Mouse (Mus musculus) CH12.LX (cell line): ENCODE measurements around the gene Hamp. TPM values are rescaled to one million over a fixed set of nuclear protein-coding genes. Genes with fewer than 3 reads are reported as not detected.
"Not testable (repeated sequence)": the region's sequence is repeated elsewhere in the genome, so short reads cannot be mapped to it uniquely, and the experiment has no call there.

Experiments
- DNase-seq: peaks from one replicate; pipeline ENCODE4 v3.0.0-alpha.2; 2013; ENCODE audit errors: extremely low read depth
- H3K27ac ChIP-seq: 2 replicates; pipeline ENCODE4 v1.5.1; 2012; ENCODE audit warnings: low read depth, mild to moderate bottlenecking, control low read depth, moderate library complexity; ENCODE audit not compliant: insufficient read depth
- H3K27me3 ChIP-seq: replicated peaks from 2 replicates; pipeline ENCODE3; 2012; ENCODE audit warnings: inconsistent platforms
- H3K36me3 ChIP-seq, 2 experiments: replicated peaks in 1 of 2; 2 replicates each; pipeline versions ENCODE3 to v1.6.1; 2012; ENCODE audit warnings: inconsistent platforms in 1 of 2, low read length in 1 of 2, mild to moderate bottlenecking in 1 of 2, mixed read lengths in 1 of 2, moderate library complexity in 1 of 2; ENCODE audit not compliant: control insufficient read depth in 1 of 2, insufficient read depth in 1 of 2
- H3K4me1 ChIP-seq, 2 experiments: 2 replicates each; pipeline ENCODE4 v1.6.1; 2012; ENCODE audit warnings: inconsistent platforms in 1 of 2, moderate library complexity in 1 of 2; ENCODE audit not compliant: insufficient read depth in 2 of 2, control insufficient read depth in 1 of 2
- H3K4me2 ChIP-seq: 2 replicates; pipeline ENCODE4 v1.6.1; 2012; ENCODE audit warnings: low read depth, mild to moderate bottlenecking, control low read depth; ENCODE audit not compliant: poor library complexity, insufficient read depth, severe bottlenecking
- H3K4me3 ChIP-seq, 3 experiments: fragments of 150-350 bp in 1 of 3; sonication (generic) in 1 of 3; replicated peaks in 1 of 3; 2 replicates each; pipeline versions ENCODE3 to v1.5.1; 2011 to 2012; ENCODE audit warnings: low read depth in 2 of 3, low read length in 2 of 3, mild to moderate bottlenecking in 2 of 3, moderate library complexity in 2 of 3, control low read depth in 1 of 3, improper control_type of control experiment in 1 of 3, inconsistent platforms in 1 of 3, mixed read lengths in 1 of 3; ENCODE audit not compliant: poor library complexity in 1 of 3
- H3K79me2 ChIP-seq: replicated peaks from 2 replicates; pipeline ENCODE4 v1.6.1; 2012; ENCODE audit warnings: mild to moderate bottlenecking, moderate library complexity; ENCODE audit not compliant: control insufficient read depth, poor library complexity, insufficient read depth, severe bottlenecking; ENCODE audit errors: extremely low read depth
- H3K9ac ChIP-seq: 2 replicates; pipeline ENCODE4 v1.6.1; 2012; ENCODE audit warnings: low read depth, mild to moderate bottlenecking, control low read depth, moderate library complexity; ENCODE audit not compliant: insufficient read depth
- H3K9me3 ChIP-seq: replicated peaks from 2 replicates; pipeline ENCODE3; 2012; ENCODE audit warnings: low read length, inconsistent platforms, mixed read lengths
- EP300 ChIP-seq: IDR thresholded peaks from 2 replicates; pipeline ENCODE4 v1.6.1; 2011; ENCODE audit warnings: low read length, improper control_type of control experiment
- ETS1 ChIP-seq: conservative IDR thresholded peaks from 2 replicates; pipeline ENCODE4 v1.6.1; 2012; ENCODE audit warnings: low read depth, mild to moderate bottlenecking, inconsistent platforms, low read length, improper control_type of control experiment, moderate library complexity
- TBP ChIP-seq: conservative IDR thresholded peaks from 2 replicates; pipeline ENCODE4 v1.6.1; 2011; ENCODE audit warnings: low read depth, low read length, improper control_type of control experiment
- TCF12 ChIP-seq: IDR thresholded peaks from 2 replicates; pipeline ENCODE4 v1.6.1; 2014; ENCODE audit warnings: low read depth, mild to moderate bottlenecking, inconsistent platforms, low read length, improper control_type of control experiment
- UBTF ChIP-seq: IDR thresholded peaks from 2 replicates; pipeline ENCODE4 v1.6.1; 2012; ENCODE audit warnings: low read depth, mild to moderate bottlenecking, inconsistent platforms, low read length, improper control_type of control experiment, moderate library complexity
- dilution Hi-C: fragments of 300-500 bp; cut with MboI; formaldehyde crosslinking; loops from 2 replicates; pipeline ENCODE4 v1.14.3; 2020; ENCODE audit warnings: low sequenced_read_pairs; ENCODE audit not compliant: extremely low pct_unique_long_range_greater_than_20kb, extremely low pct_ligation_motif_present
- in situ Hi-C: fragments of 300-500 bp; cut with MboI; formaldehyde crosslinking; loops from 3 replicates; pipeline ENCODE4 v1.14.3; 2019; ENCODE audit warnings: low sequenced_read_pairs, low pct_ligation_motif_present, low pct_unique_long_range_greater_than_20kb, mixed read lengths
- polyA plus RNA-seq: library from polyadenylated mRNA; unstranded; fragments of >175 nt; gene quantifications from 2 replicates; pipeline ENCODE4 v1.2.1, GENCODE M21; 2012; ENCODE audit warnings: low read depth; ENCODE audit not compliant: insufficient read length
- total RNA-seq, 2 experiments: library from RNA; depleted of rRNA; stranded (reverse); fragments of 300-350 nt in 1 of 2; fragments of >200 nt in 1 of 2; gene quantifications; 2 replicates each; pipeline ENCODE4 v1.2.3; 2012 to 2014

The Hamp gene
- total and polyA plus RNA-seq, 3 experiments, result not detected

- H3K27ac ChIP-seq, H3K9me3 ChIP-seq, H3K36me3 ChIP-seq, H3K79me2 ChIP-seq, dilution Hi-C loops, H3K27me3 ChIP-seq, in situ Hi-C loops: not testable (repeated sequence)
- peaks cover 11 to 17% of the 10 kb centered on the region in 2 experiments for H3K4me1 ChIP-seq
- peak; percentile 77 for DNase-seq
- peak overlapping the region; percentile 88 for H3K4me2 ChIP-seq
- peak overlapping the region; percentile 26 to 46 (median 41) for H3K4me3 ChIP-seq
- TF ChIP-seq TCF12 (peak; percentile 57; the same call in 1 of the 2 replicates), ETS1 (peak; percentile 61), TBP (0 out of 2 replicates have a peak, but pooled peaks have one; percentile 39), EP300 (peak; percentile 52; the same call in 1 of the 2 replicates)
- H3K9ac ChIP-seq, result peak overlapping the region; percentile 42; the same call in 1 of the 2 replicates
Measured at GRCm38 (mm10) chr7:30935422-30936099, 8.3 kb downstream of the Hamp start.

DNA sequence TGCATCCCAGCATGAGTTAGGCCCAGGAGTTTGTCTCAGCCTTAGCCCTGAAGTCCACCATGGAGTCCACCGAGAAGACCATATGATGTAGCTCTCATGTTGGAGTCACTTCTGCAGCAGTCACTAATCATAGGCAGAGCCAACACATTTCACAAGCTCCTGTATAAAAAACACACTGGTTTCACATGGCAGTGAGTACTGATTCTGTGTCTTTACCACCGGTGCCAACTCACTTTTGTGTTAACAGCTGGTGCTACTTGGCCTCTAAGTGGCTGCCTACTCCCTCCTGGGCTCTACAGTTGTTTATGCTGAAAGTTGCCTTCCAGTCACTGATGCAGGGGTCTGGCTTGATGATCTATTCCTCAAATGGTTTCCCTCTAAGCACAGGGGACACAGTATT is 19.3 kb downstream of the Hamp start, which contains the start of gene Hamp2:
Hamp2 (minus strand) TSS at position 101 of the 400 bp plus-strand sequence.
- in situ Hi-C loops, H3K9me3 ChIP-seq, H3K79me2 ChIP-seq, DNase-seq, dilution Hi-C loops, H3K4me2 ChIP-seq, H3K9ac ChIP-seq, H3K27me3 ChIP-seq, H3K4me3 ChIP-seq, H3K27ac ChIP-seq, H3K36me3 ChIP-seq: not testable (repeated sequence)
- H3K4me1 ChIP-seq, result peaks cover 0 to 10% of the 10 kb centered on the region in 2 experiments; a peak in 2 of 4 replicates

DNA sequence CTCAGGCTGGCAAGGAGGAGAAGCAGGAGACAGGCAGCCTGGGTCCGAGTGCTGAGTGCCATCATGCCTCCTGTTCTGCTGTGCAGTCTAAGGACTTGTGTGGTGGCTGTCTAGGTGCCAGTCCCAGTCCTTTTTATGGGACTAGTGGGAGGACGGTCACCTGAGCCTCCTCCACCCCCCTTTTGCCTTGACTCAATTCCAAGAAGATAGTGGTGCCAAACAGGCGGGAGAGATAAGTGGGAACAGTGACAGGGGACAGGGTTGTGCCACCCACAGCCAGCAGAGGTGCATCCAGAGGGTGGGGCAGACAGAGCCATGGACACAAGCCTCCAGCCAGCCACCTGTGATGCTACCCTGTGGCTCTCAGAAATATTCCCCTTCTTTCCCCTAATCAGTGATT is 19.8 kb downstream of the Hamp start:
- no peak for DNase-seq
- Histone ChIP-seq H3K4me1 (peaks cover 0 to 10% of the 10 kb centered on the region in 2 experiments; a peak in 2 of 4 replicates), H3K27ac (no peak overlapping the region), H3K27me3 (no peaks in the 10 kb centered on the region), H3K9ac (no peak overlapping the region), H3K79me2 (no peaks in the 10 kb centered on the region), H3K36me3 (no peaks in the 10 kb centered on the region), H3K4me3 (no peak overlapping the region), H3K4me2 (no peak overlapping the region), H3K9me3 (no peaks in the 10 kb centered on the region)
- no peak for TF ChIP-seq UBTF
- in situ Hi-C loops, result no loop called here
- dilution Hi-C loops, result no loop called here

GRCm38 (mm10) chr7:30922490-30922889 is 21.3 kb downstream of the Hamp start:
- H3K4me1 ChIP-seq, result peaks cover 0 to 12% of the 10 kb centered on the region in 2 experiments; a peak in 2 of 4 replicates
- H3K27me3 ChIP-seq, H3K9me3 ChIP-seq, H3K9ac ChIP-seq, DNase-seq, H3K79me2 ChIP-seq, dilution Hi-C loops, H3K36me3 ChIP-seq, H3K4me2 ChIP-seq, H3K27ac ChIP-seq, H3K4me3 ChIP-seq, in situ Hi-C loops: not testable (repeated sequence)
